Mouse (Mus musculus) kidney, embryonic 14.5 days (tissue): ENCODE data around the gene Gm29427. TPM values are rescaled to one million over a fixed set of nuclear protein-coding genes. Genes with fewer than 3 reads are reported as not detected.

ENCODE experiments used
- ATAC-seq: fragments of 200-750 bp; cut with Nextera tagmentation; 2 replicates; pipeline ENCODE4 v1.8.0; 2017; ENCODE audit warnings: moderate number of reproducible peaks, mild to moderate bottlenecking, moderate TSS enrichment, moderate library complexity; ENCODE audit not compliant: low FRiP score, low TSS enrichment
- H3K27ac ChIP-seq: fragments of 300-500 bp; sonication (generic); 2 replicates; pipeline ENCODE4 v1.5.1; 2014; ENCODE audit warnings: low read depth, mild to moderate bottlenecking, low read length, moderate library complexity, mixed read lengths
- H3K27me3 ChIP-seq: fragments of 300-500 bp; sonication (generic); 2 replicates; pipeline ENCODE4 v1.6.1; 2014; ENCODE audit warnings: mild to moderate bottlenecking, low read length; ENCODE audit not compliant: control insufficient read depth, insufficient read depth
- H3K36me3 ChIP-seq: fragments of 300-500 bp; sonication (generic); 2 replicates; pipeline ENCODE4 v1.6.1; 2014; ENCODE audit warnings: low read length, mixed read lengths; ENCODE audit not compliant: control insufficient read depth, insufficient read depth
- H3K4me1 ChIP-seq: fragments of 300-500 bp; sonication (generic); 2 replicates; pipeline ENCODE4 v1.6.1; 2014; ENCODE audit warnings: low read length, mixed read lengths; ENCODE audit not compliant: control insufficient read depth, insufficient read depth
- H3K4me2 ChIP-seq: fragments of 300-500 bp; sonication (generic); replicated peaks from 2 replicates; pipeline ENCODE4 v1.6.1; 2014; ENCODE audit warnings: low read depth, mild to moderate bottlenecking, low read length
- H3K4me3 ChIP-seq: fragments of 300-500 bp; sonication (generic); 2 replicates; pipeline ENCODE4 v1.5.1; 2014; ENCODE audit warnings: mild to moderate bottlenecking, low read length
- H3K9ac ChIP-seq: fragments of 300-500 bp; sonication (generic); 2 replicates; pipeline ENCODE4 v1.6.1; 2014; ENCODE audit warnings: low read depth, mild to moderate bottlenecking, low read length, moderate library complexity
- H3K9me3 ChIP-seq: fragments of 300-500 bp; sonication (generic); 2 replicates; pipeline ENCODE4 v1.6.1; 2016; ENCODE audit warnings: low read length; ENCODE audit not compliant: control insufficient read depth
- WGBS: fragments of 180-500 bp; shearing (Covaris S2); extraction: QIAGEN DNeasy Blood & Tissue Kit; methylation state at CpG from one replicate; pipeline ENCODE4 v1.1.7; 2014; 5-methylcytosine and 5-hydroxymethylcytosine counted together
- polyA plus RNA-seq: library from polyadenylated mRNA; unstranded; fragments of >200 nt; fragmentation: Nextera tagmentation; extraction: Ambion mirVana; gene quantifications from 2 replicates; pipeline ENCODE4 v1.2.1, GENCODE M21; 2014

Gene Gm29427
- polyA plus RNA-seq, 1 experiment from 2014 or later: not detected

- Histone ChIP-seq H3K36me3 (no peaks in the 10 kb centered on the region), H3K9ac (no peak overlapping the region), H3K9me3 (no peaks in the 10 kb centered on the region), H3K4me1 (peaks cover under 1% of the 10 kb centered on the region; the same call in 1 of the 2 replicates), H3K27me3 (no peaks in the 10 kb centered on the region), H3K27ac (no peak overlapping the region), H3K4me3 (no peak overlapping the region), H3K4me2 (no peak overlapping the region)
- no peak for ATAC-seq
- WGBS: 91% methylated on average over 2 of the region's 2 CpGs
Observed at GRCm38 (mm10) chr1:130726396-130726795, 10.8 kb upstream of the Gm29427 start.

DNA sequence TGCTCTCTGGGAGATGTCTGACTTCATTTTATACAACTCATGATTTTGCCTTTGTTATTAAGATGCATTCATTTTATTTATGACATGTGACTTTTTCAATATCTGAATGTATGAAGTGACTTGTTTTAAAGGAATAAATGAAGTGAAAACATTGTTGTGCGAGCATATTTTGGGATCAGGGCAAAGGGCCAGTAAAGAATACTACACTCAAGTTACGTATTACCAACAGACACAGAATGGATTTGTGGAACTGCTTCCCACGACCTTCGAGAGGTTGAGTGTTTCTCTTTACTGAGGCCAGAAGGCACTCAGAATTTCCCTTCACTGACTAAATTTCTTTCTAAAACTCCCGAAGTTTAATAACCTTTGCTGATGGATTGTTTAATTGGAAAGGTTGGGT is 8.6 kb upstream of the Gm29427 start:
- no peak for ATAC-seq
- WGBS: 92% methylated on average over 5 of the region's 5 CpGs

DNA sequence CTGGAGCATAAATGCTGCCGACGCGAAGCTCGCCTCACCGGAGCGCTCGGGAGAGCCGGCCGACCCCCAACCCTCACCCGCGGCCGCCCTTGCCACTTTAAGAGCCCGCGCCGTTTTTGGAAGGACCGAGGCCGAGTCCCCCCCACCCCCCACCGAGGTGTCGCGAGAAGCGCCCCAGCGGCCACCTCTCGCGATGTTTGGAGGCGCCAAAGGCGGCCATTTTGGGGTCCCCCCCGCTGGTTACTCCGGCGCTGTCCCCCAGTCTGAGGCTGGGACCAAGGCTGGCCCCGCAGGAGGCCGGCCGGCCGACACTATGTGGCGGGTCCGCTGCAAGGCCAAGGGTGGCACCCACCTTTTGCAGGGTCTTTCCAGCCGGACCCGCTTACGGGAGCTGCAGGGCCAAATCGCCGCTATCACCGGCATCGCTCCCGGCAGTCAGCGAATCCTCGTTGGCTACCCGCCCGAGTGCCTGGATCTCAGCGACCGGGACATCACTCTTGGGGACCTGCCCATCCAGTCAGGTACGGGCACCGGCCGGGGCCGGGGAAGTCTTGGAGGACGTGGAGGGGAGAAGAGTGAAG is 1.8 kb upstream of the Gm29427 start, which contains the start of gene Yod1:
Yod1 (plus strand) TSS at position 37 of the 581 bp plus-strand sequence.
- WGBS: under 1% methylated on average over 54 of the region's 54 CpGs

More for the DNA sequence above, 8.6 kb upstream of the Gm29427 start:
- H3K4me1 ChIP-seq: no peaks in the 10 kb centered on the region
- no peaks in the 10 kb centered on the region for H3K27me3 ChIP-seq
- no peaks in the 10 kb centered on the region for H3K9me3 ChIP-seq
- peaks cover 5% of the 10 kb centered on the region; the same call in 1 of the 2 replicates for H3K36me3 ChIP-seq
- no peak overlapping the region for H3K9ac ChIP-seq
- no peak overlapping the region for H3K27ac ChIP-seq
- no peak overlapping the region for H3K4me2 ChIP-seq
- H3K4me3 ChIP-seq: no peak overlapping the region

GRCm38 (mm10) chr1:130716513-130717290 is 1.1 kb upstream of the Gm29427 start:
- under 1% methylated on average over 42 of the region's 42 CpGs for WGBS
- H3K9ac ChIP-seq: peak overlapping the region; percentile 68
- peak overlapping the region; percentile 54 for H3K4me3 ChIP-seq
- H3K9me3 ChIP-seq: no peaks in the 10 kb centered on the region
- H3K36me3 ChIP-seq: peaks cover 5% of the 10 kb centered on the region; the same call in 1 of the 2 replicates
- H3K4me2 ChIP-seq: peak overlapping the region; percentile 96
- peaks cover 4% of the 10 kb centered on the region; the same call in 1 of the 2 replicates for H3K4me1 ChIP-seq
- ATAC-seq: no peak; the same call in none of the 2 replicates
- no peaks in the 10 kb centered on the region for H3K27me3 ChIP-seq
- peak overlapping the region; percentile 48 for H3K27ac ChIP-seq

More for the DNA sequence above, 1.8 kb upstream of the Gm29427 start, which contains the start of gene Yod1:
- H3K27ac ChIP-seq: peak within 1 kb of the TSS; percentile 48
- peak within 1 kb of the TSS; percentile 54 for H3K4me3 ChIP-seq
- H3K4me2 ChIP-seq: peak within 1 kb of the TSS; percentile 96
- peak; percentile 86 for ATAC-seq
- H3K27me3 ChIP-seq: no peaks in the 10 kb centered on the region
- H3K36me3 ChIP-seq: peaks cover 5% of the 10 kb centered on the region; the same call in 1 of the 2 replicates
- H3K4me1 ChIP-seq: peaks cover 4% of the 10 kb centered on the region; the same call in 1 of the 2 replicates
- peak within 1 kb of the TSS; percentile 68 for H3K9ac ChIP-seq
- H3K9me3 ChIP-seq: no peaks in the 10 kb centered on the region

DNA sequence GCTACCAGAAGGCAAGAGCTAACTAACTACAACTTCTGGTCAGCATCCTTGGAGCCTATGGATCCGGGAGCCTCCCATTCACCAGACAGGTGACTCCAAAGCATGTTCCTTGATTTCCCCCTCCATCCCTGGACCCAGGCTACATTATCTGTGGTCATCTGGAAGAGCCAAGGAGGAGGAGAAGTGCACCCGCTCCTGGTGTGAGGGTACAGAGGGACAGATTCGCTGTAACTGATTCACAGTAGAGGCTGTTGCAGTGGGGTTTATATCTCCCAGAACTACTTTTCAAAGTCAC is 566 bp upstream of the Gm29427 start:
- H3K36me3 ChIP-seq: peaks cover 5% of the 10 kb centered on the region; the same call in 1 of the 2 replicates
- H3K4me2 ChIP-seq: peak overlapping the region; percentile 96
- H3K4me3 ChIP-seq: peak overlapping the region; percentile 54
- H3K4me1 ChIP-seq: peaks cover 4% of the 10 kb centered on the region; the same call in 1 of the 2 replicates
- no peaks in the 10 kb centered on the region for H3K9me3 ChIP-seq
- ATAC-seq: peak; percentile 8
- peak overlapping the region; percentile 48; the same call in 1 of the 2 replicates for H3K27ac ChIP-seq
- no peaks in the 10 kb centered on the region for H3K27me3 ChIP-seq
- WGBS: 0% methylated on average over 3 of the region's 3 CpGs
- H3K9ac ChIP-seq: peak overlapping the region; percentile 68

GRCm38 (mm10) chr1:130714046-130714445 is 1.6 kb downstream of the Gm29427 start:
- 81% methylated on average over 4 of the region's 4 CpGs for WGBS
- no peaks in the 10 kb centered on the region for H3K9me3 ChIP-seq
- H3K9ac ChIP-seq: no peak overlapping the region
- no peak overlapping the region for H3K4me3 ChIP-seq
- ATAC-seq: no peak
- no peak overlapping the region for H3K4me2 ChIP-seq
- H3K4me1 ChIP-seq: peaks cover 4% of the 10 kb centered on the region; the same call in 1 of the 2 replicates
- no peaks in the 10 kb centered on the region; the same call in 1 of the 2 replicates for H3K36me3 ChIP-seq
- H3K27me3 ChIP-seq: no peaks in the 10 kb centered on the region
- H3K27ac ChIP-seq: no peak overlapping the region

GRCm38 (mm10) chr1:130710283-130711080 is 5.1 kb downstream of the Gm29427 start:
- Histone ChIP-seq H3K4me2 (no peak overlapping the region), H3K4me3 (no peak overlapping the region), H3K27ac (no peak overlapping the region), H3K9me3 (no peaks in the 10 kb centered on the region), H3K27me3 (no peaks in the 10 kb centered on the region), H3K36me3 (peaks cover 8% of the 10 kb centered on the region; the same call in 1 of the 2 replicates), H3K9ac (no peak overlapping the region), H3K4me1 (no peaks in the 10 kb centered on the region)
- WGBS: 93% methylated on average over 22 of the region's 22 CpGs
- no peak for ATAC-seq

- no peak for ATAC-seq
- Histone ChIP-seq H3K4me3 (no peak overlapping the region), H3K4me2 (no peak overlapping the region), H3K36me3 (peaks cover 47% of the 10 kb centered on the region), H3K9me3 (no peaks in the 10 kb centered on the region), H3K9ac (no peak overlapping the region), H3K27me3 (no peaks in the 10 kb centered on the region), H3K4me1 (no peaks in the 10 kb centered on the region), H3K27ac (no peak overlapping the region)
- WGBS: 77% methylated on average over 2 of the region's 2 CpGs
Observed at GRCm38 (mm10) chr1:130703613-130704012, 12.0 kb downstream of the Gm29427 start.
